Mouse (Mus musculus): ENCODE results near the gene Tardbp.

DNA sequence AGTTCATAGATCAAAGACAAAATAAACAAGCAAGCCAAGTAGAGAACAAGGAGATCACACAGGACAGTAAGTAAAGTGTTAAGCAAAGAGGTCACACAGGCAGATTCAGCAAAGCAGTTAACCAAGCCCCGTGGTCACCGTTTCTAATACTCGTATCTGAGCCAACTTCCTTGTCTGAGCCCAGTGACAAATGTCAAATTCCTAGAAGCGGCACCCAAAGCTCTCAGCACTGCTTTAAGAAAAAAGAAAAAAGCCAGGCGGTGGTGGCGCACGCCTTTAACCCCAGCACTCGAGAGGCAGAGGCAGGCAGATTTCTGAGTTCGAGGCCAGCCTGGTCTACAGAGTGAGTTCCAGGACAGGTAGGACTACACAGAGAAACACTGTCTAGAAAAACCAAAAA, 40.2 kb downstream of the Tardbp start:
- TF ChIP-seq CTCF (conservative IDR thresholded peaks at IDR 0.05; ENCODE audit: low read length) (no peak), NANOG (IDR thresholded peaks at IDR 0.05; ENCODE audit: borderline replicate concordance, low read length) (no peak), POU5F1 (IDR thresholded peaks at IDR 0.05; ENCODE audit: borderline replicate concordance, low read length) (no peak)

Data from E14TG2a.4 (cell line).